Mouse (Mus musculus) heart, embryonic 16.5 days (tissue): ENCODE results near the gene Pcdh18. TPM values are rescaled to one million over a fixed set of nuclear protein-coding genes. Genes with fewer than 3 reads are reported as not detected.

Source experiments
- ATAC-seq: fragments of 200-750 bp; cut with Nextera tagmentation; replicated peaks from 2 replicates; pipeline ENCODE4 v1.8.0; 2017; ENCODE audit warnings: moderate number of reproducible peaks; ENCODE audit not compliant: insufficient read depth, low FRiP score; ENCODE audit errors: extremely low read depth
- H3K27ac ChIP-seq: fragments of 300-500 bp; sonication (generic); 2 replicates; pipeline ENCODE4 v1.5.1; 2014; ENCODE audit warnings: mild to moderate bottlenecking, low read length, control low read depth, moderate library complexity
- H3K27me3 ChIP-seq: fragments of 300-500 bp; sonication (generic); 2 replicates; pipeline ENCODE4 v1.6.1; 2014; ENCODE audit warnings: low read length, mixed read lengths; ENCODE audit not compliant: control insufficient read depth, insufficient read depth
- H3K36me3 ChIP-seq: fragments of 300-500 bp; sonication (generic); 2 replicates; pipeline ENCODE4 v1.6.1; 2014; ENCODE audit not compliant: control insufficient read depth, insufficient read depth
- H3K4me1 ChIP-seq: fragments of 300-500 bp; sonication (generic); 2 replicates; pipeline ENCODE4 v1.6.1; 2014; ENCODE audit warnings: low read length, mixed read lengths; ENCODE audit not compliant: control insufficient read depth, insufficient read depth
- H3K4me2 ChIP-seq: fragments of 300-500 bp; sonication (generic); 2 replicates; pipeline ENCODE4 v1.6.1; 2014; ENCODE audit warnings: low read depth, mild to moderate bottlenecking, control low read depth, low read length
- H3K4me3 ChIP-seq: fragments of 300-500 bp; sonication (generic); 2 replicates; pipeline ENCODE4 v1.5.1; 2014; ENCODE audit warnings: mild to moderate bottlenecking, control low read depth, low read length
- H3K9ac ChIP-seq: fragments of 300-500 bp; sonication (generic); 2 replicates; pipeline ENCODE4 v1.6.1; 2014; ENCODE audit warnings: low read length, control low read depth
- H3K9me3 ChIP-seq: fragments of 300-500 bp; sonication (generic); replicated peaks from 2 replicates; pipeline ENCODE4 v1.6.1; 2016; ENCODE audit warnings: low read length; ENCODE audit not compliant: control insufficient read depth
- WGBS: fragments of 180-500 bp; shearing (Covaris S2); extraction: QIAGEN DNeasy Blood & Tissue Kit; methylation state at CpG from one replicate; pipeline ENCODE4 v1.1.7; 2014; 5-methylcytosine and 5-hydroxymethylcytosine counted together
- polyA plus RNA-seq: library from polyadenylated mRNA; unstranded; fragments of >200 nt; fragmentation: Nextera tagmentation; extraction: Ambion mirVana; gene quantifications from 2 replicates; pipeline ENCODE4 v1.2.1, GENCODE M21; 2015

The Pcdh18 gene
- polyA plus RNA-seq, result 16.1 and 17.5 TPM in 2 replicates

DNA sequence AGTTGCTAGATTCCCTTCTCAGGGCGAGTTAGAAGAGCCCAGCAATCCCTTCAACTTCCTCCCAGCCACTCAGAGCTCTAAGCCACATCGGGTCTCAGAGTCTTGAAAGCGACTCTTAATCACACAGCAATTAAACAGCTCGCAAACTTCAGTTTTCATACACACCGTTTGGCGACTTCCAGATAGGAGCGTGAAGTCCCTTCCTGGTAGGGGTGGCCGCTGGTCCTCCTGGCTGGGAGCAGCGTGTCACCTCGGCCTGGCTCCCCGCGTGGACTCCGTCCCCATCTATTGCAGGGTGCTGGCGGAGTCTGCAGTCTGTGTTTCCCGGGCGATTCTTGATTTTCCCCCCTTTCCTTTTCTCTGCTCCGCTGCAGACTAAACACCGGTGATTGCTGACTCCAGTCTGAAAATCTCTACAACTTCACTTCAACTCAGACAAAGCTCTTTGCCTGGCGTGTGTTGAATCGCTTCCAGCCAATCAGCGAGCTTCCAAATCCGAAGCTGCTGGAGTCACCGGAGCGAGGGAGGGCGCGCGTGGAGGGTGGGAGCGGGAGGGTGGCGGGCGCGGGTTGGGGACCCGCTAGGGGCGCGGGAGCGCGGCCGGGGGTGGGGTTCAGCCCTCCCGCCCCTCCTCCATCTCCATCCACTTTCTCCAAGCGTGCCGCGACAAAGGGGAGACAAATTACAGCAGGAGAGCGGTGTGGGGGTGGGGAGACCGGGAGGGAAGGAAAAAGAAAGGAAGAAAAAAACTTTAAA lies at the start of gene Pcdh18:
Gene Pcdh18, minus strand, starts transcription at position 456 of the 756 bp plus-strand sequence.
- Histone ChIP-seq H3K27ac (peak within 1 kb of the TSS; percentile 90), H3K4me1 (peaks cover 19% of the 10 kb centered on the region), H3K4me2 (peak within 1 kb of the TSS; percentile 67), H3K36me3 (peaks cover under 1% of the 10 kb centered on the region), H3K9me3 (no peaks in the 10 kb centered on the region), H3K9ac (peak within 1 kb of the TSS; percentile 77), H3K27me3 (no peaks in the 10 kb centered on the region), H3K4me3 (peak within 1 kb of the TSS; percentile 66)
- ATAC-seq, result peak; percentile 91
- WGBS, result under 1% methylated on average over 43 of the region's 43 CpGs

DNA sequence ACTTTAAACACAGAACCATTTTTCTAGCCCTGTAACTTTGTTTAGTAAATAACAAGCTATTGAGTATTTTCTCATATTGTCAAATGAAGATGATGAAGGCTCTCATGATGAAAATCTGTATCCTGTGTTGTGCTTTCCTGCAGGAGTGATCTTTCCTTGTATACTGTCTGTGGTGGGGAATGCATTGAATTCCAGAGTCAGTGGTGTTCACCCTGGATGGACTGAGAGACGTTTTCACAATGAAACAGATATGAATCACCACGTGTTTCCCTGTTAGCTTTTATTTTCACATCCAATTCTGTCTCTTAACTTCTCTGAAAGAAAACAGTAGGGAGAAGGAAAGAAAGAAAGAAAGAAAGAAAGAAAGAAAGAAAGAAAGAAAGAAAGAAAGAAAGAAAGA lies 49.7 kb upstream of the Pcdh18 start:
- WGBS, result 28% methylated on average over 2 of the region's 2 CpGs

DNA sequence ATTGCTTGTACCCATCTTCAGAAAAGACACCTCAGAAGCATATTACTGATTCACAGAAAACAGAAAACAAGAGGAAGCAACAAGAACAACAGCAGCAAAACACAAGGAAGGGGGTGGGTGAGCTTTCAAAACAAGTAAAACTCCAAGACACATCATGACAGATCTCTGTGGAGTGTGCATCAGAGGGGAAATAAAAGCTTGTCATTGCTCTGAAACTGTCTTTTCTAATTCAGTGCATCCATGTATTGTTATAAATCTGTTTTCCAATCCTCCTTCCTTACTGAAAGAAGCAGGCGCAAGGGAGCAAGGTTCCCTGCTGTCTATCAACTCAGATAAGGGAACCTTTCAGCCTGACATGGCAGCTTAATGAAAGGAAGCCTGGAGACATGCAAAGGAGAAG lies 48.4 kb upstream of the Pcdh18 start:
- WGBS, result 77% methylated on average over 1 of the region's 1 CpGs
- Histone ChIP-seq H3K36me3 (no peaks in the 10 kb centered on the region), H3K4me3 (no peak overlapping the region), H3K27me3 (no peaks in the 10 kb centered on the region), H3K9ac (no peak overlapping the region), H3K9me3 (no peaks in the 10 kb centered on the region), H3K27ac (no peak overlapping the region), H3K4me1 (peaks cover 9% of the 10 kb centered on the region), H3K4me2 (no peak overlapping the region)
- no peak for ATAC-seq

More for the DNA sequence above, 49.7 kb upstream of the Pcdh18 start:
- no peak for ATAC-seq
- H3K27ac ChIP-seq, result no peak overlapping the region
- H3K4me3 ChIP-seq, result no peak overlapping the region
- no peak overlapping the region for H3K4me2 ChIP-seq
- H3K36me3 ChIP-seq, result no peaks in the 10 kb centered on the region
- H3K4me1 ChIP-seq, result peaks cover 9% of the 10 kb centered on the region
- H3K27me3 ChIP-seq, result no peaks in the 10 kb centered on the region
- H3K9ac ChIP-seq, result no peak overlapping the region
- no peaks in the 10 kb centered on the region for H3K9me3 ChIP-seq

DNA sequence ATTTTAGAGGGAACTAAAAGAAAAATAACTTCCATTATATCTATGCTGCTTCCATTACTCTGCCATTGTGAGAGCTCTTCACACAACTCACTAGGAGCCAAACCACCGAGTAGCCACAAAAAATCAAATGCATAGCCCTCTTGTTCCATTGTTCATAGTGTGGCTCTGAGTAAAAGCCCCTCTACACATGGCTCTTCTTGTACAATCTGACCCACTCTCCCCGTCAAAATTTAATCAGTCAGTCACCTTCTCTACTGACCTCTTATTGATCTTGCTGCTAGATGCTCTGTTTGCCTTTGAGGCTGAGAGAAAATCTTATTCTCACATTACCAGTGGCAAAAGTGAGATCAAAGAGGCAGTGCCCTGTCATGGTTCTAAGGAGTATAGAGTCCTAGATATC lies 31.2 kb upstream of the Pcdh18 start:
- H3K4me3 ChIP-seq, result no peak overlapping the region
- H3K9ac ChIP-seq, result no peak overlapping the region
- no peaks in the 10 kb centered on the region for H3K27me3 ChIP-seq
- H3K4me1 ChIP-seq, result no peaks in the 10 kb centered on the region
- no peak overlapping the region for H3K4me2 ChIP-seq
- WGBS, result 50% methylated on average over 2 of the region's 2 CpGs
- H3K27ac ChIP-seq, result no peak overlapping the region
- no peaks in the 10 kb centered on the region for H3K36me3 ChIP-seq
- no peak for ATAC-seq
- H3K9me3 ChIP-seq, result no peaks in the 10 kb centered on the region

DNA sequence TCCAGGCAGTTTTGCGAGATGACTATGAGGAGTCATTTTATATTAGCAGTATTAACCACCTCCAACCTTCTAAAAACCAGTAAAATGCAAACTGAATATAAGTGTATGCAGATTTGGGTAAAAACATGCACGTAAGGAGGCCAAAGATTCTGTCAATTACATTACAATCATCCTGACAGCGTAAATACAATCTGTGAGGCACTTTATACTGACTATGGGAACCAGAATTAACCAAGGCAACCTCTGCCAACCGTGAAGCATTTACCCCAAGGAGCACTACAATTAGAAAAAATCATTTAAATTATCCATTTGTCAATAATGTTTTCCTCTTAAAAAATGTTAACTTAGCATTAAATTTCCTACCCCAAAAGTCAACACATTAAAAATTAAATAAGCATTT lies 30.6 kb upstream of the Pcdh18 start:
- Histone ChIP-seq H3K4me2 (no peak overlapping the region), H3K9me3 (no peaks in the 10 kb centered on the region), H3K27ac (no peak overlapping the region), H3K4me1 (no peaks in the 10 kb centered on the region), H3K27me3 (no peaks in the 10 kb centered on the region), H3K9ac (no peak overlapping the region), H3K36me3 (no peaks in the 10 kb centered on the region), H3K4me3 (no peak overlapping the region)
- 83% methylated on average over 4 of the region's 4 CpGs for WGBS
- no peak for ATAC-seq

DNA sequence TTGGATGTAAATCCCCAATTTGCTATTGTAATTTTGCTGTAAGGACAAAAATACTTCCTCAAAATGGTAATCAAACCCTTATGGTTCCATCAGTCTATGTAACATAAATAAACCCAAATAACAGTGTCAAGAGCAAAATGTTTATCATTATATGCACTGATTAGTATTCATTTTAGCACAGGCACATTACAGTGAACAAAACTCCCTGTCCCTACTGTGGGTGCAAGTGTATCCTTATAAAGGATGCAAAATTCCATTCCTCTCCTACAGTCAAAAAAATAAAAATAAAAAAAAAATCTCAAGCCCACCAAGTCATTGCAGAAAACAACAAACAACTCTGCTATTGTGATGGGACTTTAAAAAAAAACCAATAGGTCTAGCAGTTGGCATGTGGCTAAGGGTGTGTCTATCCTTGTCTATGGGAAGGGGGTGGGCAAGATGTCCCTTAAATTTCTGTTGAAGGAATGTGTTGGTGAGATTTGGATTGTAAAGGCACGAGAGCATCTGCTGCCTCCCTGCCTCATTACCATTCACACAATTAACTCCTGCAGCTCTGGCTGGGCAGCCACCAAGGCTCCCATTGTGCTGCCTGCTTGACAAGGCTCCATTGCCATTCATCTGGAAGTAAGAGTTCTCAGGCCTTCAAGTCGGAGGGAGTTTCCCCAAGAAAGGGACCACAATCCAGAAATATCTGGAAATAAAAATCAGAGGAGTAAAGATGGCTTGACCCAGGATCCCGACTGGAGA lies 12.0 kb upstream of the Pcdh18 start:
- H3K4me1 ChIP-seq, result no peaks in the 10 kb centered on the region
- ATAC-seq, result no peak
- no peak overlapping the region for H3K4me2 ChIP-seq
- no peaks in the 10 kb centered on the region for H3K36me3 ChIP-seq
- no peaks in the 10 kb centered on the region for H3K9me3 ChIP-seq
- no peaks in the 10 kb centered on the region for H3K27me3 ChIP-seq
- H3K27ac ChIP-seq, result no peak overlapping the region
- 53% methylated on average over 3 of the region's 3 CpGs for WGBS
- H3K4me3 ChIP-seq, result no peak overlapping the region
- no peak overlapping the region for H3K9ac ChIP-seq

DNA sequence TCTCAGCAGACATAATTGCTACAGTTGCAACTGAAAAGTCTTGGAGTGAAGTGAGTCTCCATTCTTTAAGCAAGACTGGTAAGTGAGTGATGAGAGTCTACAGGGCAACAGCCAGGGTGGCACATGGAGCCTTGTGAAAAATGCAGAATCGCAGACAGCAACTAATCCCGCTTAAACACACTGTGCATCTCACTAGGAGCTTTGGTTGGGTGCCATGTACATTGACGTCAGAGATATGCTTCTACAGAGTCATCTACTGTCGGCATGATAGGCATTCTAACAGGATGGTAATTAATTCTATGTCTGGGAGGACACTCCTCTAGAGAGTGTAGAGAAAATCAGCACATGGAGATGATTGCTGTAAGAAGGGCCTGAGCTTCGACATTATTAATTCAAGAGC lies 5.6 kb upstream of the Pcdh18 start:
- Histone ChIP-seq H3K27ac (no peak overlapping the region), H3K4me1 (no peaks in the 10 kb centered on the region), H3K27me3 (no peaks in the 10 kb centered on the region), H3K36me3 (no peaks in the 10 kb centered on the region), H3K9ac (no peak overlapping the region), H3K4me2 (no peak overlapping the region), H3K9me3 (no peaks in the 10 kb centered on the region), H3K4me3 (no peak overlapping the region)
- 62% methylated on average over 5 of the region's 5 CpGs for WGBS
- no peak for ATAC-seq

DNA sequence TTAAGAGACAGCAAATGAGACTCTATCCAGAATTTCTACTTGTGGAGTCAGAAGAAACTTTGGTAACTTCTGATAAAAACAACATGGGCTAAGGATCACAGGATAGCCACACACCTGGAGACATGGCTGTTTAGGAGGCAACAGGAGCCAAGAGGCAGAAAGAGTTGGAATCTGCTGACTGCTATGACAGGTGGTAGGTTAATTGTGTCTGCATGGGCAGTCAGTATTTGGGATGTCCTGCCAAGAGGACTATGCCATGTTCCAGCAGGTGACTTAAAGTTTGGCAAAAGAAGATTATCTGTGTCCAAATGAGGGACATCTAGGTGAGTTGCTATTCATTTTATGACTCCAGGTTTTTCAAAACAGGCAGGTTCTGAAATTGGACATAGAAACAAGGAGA lies 4.8 kb upstream of the Pcdh18 start:
- no peaks in the 10 kb centered on the region for H3K27me3 ChIP-seq
- H3K4me3 ChIP-seq, result no peak overlapping the region
- H3K4me2 ChIP-seq, result no peak overlapping the region
- H3K36me3 ChIP-seq, result no peaks in the 10 kb centered on the region
- no peaks in the 10 kb centered on the region for H3K4me1 ChIP-seq
- no peak for ATAC-seq
- H3K9me3 ChIP-seq, result no peaks in the 10 kb centered on the region
- H3K9ac ChIP-seq, result no peak overlapping the region
- H3K27ac ChIP-seq, result no peak overlapping the region

DNA sequence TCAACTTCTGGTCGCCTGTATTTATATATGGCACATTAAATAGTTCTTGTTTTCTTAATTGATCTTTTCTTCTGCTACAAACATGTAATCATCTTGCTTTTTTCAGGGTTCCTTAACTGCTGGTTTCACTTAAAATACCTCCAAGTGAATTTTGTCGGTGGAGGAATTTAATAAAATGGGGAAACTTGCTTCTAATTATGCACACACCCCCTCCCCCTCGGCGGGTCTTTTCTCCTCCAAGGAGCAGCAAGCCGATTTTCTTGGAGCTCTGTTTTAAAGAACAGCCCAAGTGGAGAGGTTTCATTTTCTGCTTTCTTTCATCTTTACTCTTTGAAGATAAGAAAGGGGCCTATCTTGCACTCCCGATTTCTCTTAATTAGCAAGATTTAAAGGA lies 498 bp upstream of the Pcdh18 start:
- H3K27me3 ChIP-seq, result no peaks in the 10 kb centered on the region
- no peaks in the 10 kb centered on the region for H3K9me3 ChIP-seq
- H3K4me3 ChIP-seq, result peak overlapping the region; percentile 66
- ATAC-seq, result no peak
- H3K36me3 ChIP-seq, result no peaks in the 10 kb centered on the region; the same call in 1 of the 2 replicates
- peak overlapping the region; percentile 77 for H3K9ac ChIP-seq
- 2% methylated on average over 6 of the region's 6 CpGs for WGBS
- H3K4me1 ChIP-seq, result peaks cover 19% of the 10 kb centered on the region
- H3K4me2 ChIP-seq, result peak overlapping the region; percentile 67
- peak overlapping the region; percentile 90 for H3K27ac ChIP-seq
